Mouse (Mus musculus): ENCODE results near the gene Carm1.
"Not testable (repeated sequence)": the region's sequence is repeated elsewhere in the genome, so short reads cannot be mapped to it uniquely, and the experiment has no call there.

The Carm1 gene

DNA sequence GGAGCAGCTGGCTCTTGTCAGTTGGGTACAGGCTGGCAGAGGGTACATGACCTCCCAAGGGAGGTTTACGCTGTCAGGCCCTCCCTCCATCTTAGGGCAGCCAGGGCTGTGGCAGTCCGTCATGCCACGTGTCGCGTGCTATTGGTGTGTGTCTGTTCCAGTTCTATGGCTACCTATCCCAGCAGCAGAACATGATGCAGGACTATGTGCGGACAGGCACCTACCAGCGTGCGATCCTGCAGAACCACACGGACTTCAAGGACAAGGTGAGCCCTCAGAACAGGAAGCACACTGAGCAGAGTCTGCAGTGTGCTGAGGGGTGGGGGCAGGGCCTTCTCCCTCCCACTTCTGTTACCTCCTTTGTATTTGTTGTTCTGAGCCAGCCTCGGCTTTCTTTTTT lies 28.6 kb downstream of the Carm1 start:
- no peak for DNase-seq (ENCODE audit: low read depth)

- no peak for DNase-seq (ENCODE audit: low read depth)
Observed at GRCm38 (mm10) chr9:21576286-21576685, 29.6 kb downstream of the Carm1 start.

- no peak for DNase-seq (ENCODE audit: low read depth)
Observed at GRCm38 (mm10) chr9:21578226-21578625, 31.5 kb downstream of the Carm1 start.

DNA sequence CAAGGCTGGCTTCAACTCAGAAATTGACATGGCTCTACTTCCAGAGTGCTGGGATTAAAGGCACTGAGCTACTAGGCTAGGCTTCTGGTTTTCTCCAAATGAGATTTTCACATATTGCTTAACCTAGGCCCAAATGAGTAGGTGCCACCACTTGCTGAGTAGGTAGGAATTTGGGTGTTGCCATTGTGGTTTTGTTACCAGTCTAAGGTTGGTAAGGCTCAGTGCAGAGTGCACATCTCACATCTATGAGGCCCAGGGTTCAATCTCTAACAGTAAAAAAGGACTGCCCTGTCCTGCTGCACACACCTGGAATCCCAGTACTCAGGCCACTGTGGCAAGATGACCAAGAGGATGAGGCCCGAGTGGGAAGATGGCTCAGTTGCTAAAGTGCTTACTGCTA lies 38.7 kb downstream of the Carm1 start:
- DNase-seq (ENCODE audit: low read depth): no peak

- no peak for DNase-seq (ENCODE audit: low read depth)
Observed at GRCm38 (mm10) chr9:21587678-21588349, 41.1 kb downstream of the Carm1 start.

DNA sequence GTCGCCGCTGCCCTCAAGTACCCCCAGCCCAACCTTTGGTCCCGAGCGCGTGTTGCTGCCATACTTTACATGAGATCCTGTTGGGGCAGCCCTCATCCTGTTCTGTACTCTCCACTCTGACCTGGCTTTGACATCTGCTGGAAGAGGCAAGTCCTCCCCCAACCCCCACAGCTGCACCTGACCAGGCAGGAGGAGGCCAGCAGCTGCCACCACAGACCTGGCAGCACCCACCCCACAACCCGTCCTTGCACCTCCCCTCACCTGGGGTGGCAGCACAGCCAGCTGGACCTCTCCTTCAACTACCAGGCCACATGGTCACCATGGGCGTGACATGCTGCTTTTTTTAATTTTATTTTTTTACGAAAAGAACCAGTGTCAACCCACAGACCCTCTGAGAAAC lies 41.7 kb downstream of the Carm1 start:
- DNase-seq (ENCODE audit: low read depth): no peak

DNA sequence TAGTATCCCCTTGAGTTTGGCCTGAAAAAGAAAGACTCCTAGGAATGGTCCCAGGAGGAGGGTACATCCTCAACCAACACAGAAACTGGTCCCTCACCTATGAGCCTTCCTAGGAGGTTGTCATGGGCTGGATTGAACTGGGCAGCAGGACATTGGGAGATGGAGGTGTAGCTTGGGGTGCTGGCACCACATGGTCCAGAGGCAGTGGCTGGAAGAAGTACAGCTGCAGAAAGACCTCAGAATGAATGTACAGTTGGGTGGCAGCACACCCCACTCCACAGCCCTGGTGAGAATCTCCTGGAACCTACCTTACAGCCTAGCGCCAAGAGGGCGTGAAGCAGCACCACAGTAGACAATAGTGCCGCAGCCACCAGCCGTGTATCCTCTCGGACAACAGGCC lies 42.8 kb downstream of the Carm1 start:
- no peak for DNase-seq (ENCODE audit: low read depth)

DNA sequence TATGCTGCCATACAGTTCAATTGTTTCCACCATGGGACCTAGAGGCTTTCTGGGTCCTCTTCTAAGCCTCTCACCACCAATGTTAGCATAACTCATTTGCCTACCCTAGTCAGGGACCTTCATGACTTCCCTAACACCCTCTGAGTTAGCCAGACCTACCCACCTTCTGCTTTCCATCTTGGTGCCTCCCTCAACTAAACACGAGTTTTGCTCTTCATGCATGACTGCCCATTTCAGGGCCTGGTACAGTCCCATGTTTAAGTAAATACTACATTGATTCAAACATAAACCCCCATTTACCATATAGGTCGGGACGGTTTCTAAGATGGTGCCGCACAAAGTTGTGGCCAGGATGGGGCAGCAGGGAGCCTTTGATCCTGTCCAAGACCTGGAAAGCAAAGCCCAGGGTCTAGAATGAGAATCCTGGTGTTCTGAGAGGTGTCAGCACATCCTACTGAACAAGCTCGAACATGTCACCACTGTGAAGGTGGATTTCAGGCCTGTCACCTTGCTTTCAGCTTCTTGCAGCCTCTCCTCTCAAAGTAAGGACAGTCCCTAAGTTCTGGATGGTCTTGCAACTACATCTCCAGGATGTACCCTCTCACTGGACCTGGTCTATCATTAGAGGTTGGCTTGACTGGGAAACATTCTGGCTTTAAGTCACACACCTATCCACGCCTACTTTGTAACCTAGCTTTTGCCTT lies 44.6 kb downstream of the Carm1 start:
- no peak for DNase-seq (ENCODE audit: low read depth)

DNA sequence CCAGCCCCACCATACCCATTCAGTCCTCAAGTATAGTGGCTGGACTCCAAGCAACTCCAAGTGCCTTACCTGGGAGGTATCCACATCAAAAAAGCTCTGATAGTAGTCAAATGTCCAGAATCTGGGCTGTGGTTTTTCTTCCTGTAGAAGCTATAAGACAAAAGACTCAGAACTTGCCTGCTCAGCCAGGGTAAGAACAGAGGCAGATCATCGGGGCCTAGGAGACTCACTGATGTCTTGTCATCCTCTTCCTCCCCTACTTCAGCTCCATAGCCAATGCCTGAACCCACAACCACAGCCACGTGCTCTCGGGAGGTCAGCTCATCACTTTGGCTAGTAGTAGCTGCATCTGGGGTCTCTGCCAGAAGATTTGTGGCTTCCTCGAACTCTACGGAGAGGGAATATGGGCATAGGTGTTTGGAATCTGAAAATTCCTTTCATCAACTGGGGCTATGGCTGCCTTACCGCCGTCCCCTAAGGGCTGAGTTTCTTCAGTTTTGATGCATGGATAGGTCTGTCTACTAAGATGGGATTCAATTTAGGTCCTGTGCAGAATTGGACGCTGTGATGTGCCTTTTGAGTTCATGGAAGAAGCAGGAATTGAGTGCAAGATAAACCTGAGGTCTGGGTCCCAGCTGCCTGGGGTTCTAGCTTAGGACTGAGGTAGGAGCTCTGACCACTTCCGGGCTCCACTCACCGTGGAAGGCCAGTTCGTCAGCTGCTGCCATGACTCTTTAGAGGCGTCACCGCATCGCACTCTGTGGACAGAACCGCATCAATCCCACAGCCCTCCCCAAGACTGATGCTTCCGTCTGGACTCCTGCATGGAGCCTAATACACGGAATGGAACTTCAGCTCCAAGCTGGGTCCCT lies 45.4 kb downstream of the Carm1 start:
- DNase-seq (ENCODE audit: low read depth): no peak

- DNase-seq (ENCODE audit: low read depth): peak; percentile 95
Observed at GRCm38 (mm10) chr9:21592703-21593121, 46.0 kb downstream of the Carm1 start, which contains the start of the genes Timm29 and Yipf2. TSS of gene Timm29 (plus strand) at chr9:21592722. TSS of gene Yipf2 (minus strand) at chr9:21592828.

DNA sequence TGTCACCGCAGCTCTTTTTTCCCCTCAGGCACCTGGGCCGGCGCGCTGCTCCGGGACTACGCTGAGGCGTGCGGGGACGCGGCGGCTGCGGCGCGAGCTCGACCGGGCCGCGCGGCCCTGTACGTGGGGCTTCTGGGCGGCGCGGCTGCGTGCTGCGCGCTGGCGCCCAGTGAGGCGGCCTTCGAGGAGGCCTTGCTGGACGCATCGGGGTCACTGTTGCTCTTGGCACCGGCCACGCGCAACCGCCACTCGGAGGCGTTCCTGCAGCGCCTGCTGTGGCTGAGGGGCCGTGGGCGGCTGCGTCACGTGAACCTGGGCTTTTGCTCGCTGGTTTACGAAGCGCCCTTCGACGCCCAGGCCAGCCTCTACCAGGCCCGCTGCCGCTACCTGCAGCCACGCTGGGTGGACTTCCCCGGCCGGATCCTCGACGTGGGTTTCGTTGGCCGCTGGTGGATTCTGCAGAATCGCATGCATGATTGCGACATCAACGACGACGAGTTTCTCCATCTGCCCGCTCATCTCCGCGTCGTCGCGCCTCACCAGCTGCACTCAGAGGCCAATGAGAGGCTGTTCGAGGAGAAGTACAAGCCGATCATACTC lies 46.5 kb downstream of the Carm1 start:
- DNase-seq (ENCODE audit: low read depth): peak; percentile 55

DNA sequence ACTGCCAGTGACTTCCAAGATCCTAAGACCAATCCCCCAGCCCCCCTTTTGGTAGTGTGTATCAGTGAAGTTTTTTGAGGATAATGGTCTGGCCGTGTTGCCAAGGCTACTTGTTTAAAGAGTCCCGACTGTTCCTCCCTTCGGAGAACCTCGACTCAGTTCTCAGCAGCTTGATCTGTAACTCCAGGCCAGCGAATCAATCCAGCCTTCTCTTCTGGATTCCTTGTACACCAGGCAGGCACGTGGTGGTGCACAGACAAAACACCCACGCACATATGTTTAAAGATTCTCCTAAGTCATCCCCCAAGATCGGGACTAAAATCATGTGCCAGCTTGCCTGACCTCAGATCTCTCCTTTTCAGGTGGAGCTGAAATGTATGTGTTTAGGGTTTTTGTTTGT lies 47.7 kb downstream of the Carm1 start:
- DNase-seq (ENCODE audit: low read depth): not testable (repeated sequence)

DNA sequence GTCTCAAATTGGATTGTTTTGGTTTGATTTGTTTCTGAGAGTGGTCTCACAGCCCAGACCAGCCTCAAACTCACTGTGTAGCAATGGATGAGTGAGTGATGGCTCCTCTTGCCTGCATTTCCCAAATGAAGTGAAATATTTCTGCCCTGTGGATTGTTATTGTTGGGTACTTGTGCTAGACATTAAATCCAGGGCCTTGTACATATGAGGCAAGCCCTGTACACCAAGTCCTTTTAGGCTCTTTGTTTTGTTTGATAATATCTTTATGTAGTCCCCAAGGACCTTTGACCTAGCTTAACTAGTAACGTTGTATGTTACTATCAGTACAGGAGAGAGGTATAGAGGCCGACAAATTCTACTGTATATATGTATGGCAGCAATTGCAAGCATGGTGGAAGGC lies 48.1 kb downstream of the Carm1 start:
- DNase-seq (ENCODE audit: low read depth): no peak

DNA sequence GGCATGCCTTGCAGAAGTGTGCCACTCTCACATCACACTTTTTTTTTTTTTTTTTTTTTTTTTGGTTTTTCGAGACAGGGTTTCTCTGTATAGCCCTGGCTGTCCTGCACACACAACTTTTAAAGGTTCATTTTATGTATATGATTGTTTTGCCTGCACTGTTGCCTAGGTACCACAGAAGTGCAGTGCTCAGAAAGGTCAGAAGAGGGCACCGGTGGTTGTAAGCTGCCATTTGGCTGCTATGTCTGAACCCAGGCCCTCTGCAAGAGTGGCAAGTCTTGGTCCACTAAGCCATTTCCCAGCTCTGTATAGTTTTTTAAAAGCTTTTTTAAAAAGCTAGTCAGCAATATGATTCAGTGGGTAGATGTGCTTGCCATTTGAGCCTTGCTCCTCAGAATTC lies 51.5 kb downstream of the Carm1 start:
- peak; percentile 52 for DNase-seq (ENCODE audit: low read depth)

DNA sequence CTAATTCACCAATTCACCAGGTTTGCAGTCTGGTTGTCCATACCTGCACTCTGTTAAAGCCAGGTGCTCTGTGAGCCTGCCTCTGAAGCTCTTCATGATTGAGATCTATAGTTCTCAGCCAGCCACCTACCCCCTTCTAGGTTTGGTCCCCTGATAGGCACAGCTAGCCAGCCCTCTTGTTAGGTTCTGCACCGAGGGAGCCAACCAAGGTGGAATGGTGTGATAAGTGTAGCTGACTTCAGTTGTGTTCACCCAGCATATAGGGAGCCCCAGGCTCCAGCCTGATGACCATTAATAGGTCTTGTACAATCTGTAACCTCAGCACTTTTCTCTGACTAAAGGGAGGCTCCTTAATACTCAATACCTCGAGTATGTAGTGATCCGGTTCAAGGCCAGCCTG lies 53.5 kb downstream of the Carm1 start:
- DNase-seq (ENCODE audit: low read depth): no peak

DNA sequence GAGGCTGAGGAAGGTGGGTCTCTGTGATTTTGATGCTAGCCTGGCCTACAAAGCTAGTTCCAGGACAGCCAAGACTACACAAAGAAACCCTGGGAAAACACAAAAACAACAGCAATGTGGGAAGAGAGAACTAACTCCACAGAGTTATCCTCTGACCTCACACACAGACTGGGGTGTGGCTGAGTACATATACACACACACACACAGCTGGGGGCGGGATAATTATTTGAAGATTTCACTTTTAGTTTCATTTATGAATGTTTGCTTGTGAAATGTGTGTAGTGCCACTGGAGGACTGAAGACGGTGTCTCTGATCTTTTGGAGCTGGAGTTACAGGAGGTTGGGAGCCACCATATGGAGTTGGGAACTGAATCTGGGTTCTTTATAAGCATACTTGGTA lies 54.4 kb downstream of the Carm1 start:
- DNase-seq (ENCODE audit: low read depth): no peak

GRCm38 (mm10) chr9:21601722-21602399 lies 55.2 kb downstream of the Carm1 start:
- peak; percentile 88 for DNase-seq (ENCODE audit: low read depth)

DNA sequence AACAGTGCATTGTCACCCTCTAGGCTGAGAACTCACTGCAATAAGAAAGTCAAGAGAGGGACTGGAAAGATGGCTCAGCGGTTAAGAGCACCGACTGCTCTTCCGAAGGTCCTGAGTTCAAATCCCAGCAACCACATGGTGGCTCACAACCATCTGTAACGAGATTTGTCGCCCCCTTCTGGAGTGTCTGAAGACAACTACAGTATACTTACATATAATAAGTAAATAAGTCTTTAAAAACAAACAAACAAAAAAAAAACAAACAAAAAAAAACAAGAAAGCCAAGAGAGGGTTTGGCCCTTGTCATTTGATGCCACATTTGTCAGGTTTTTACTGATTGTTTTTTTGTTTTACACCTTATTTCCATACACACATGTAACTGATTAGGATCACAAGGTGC lies 57.4 kb downstream of the Carm1 start:
- DNase-seq (ENCODE audit: low read depth): no peak

GRCm38 (mm10) chr9:21605865-21606264 lies 59.2 kb downstream of the Carm1 start:
- no peak for DNase-seq (ENCODE audit: low read depth)

DNA sequence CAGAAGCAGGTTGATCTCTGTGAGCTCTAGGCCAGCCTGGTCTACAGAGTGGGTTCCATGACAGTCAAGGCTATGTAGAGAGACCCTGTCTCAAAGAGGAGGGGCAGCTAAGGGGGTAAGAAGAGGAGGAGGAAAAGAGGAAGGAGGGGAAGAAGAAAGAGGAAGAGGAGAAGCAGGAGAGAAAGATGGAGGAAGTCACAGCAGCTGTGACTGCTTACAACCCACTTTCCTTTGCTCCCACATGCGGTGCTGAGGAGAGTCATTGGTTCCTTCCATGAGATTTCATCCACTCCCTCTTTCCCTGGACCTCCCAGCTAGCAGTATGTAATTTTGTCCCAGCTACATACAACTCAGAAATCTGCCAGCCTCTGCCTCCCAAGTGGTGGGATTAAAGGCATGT lies 60.0 kb downstream of the Carm1 start:
- DNase-seq (ENCODE audit: low read depth): no peak

DNA sequence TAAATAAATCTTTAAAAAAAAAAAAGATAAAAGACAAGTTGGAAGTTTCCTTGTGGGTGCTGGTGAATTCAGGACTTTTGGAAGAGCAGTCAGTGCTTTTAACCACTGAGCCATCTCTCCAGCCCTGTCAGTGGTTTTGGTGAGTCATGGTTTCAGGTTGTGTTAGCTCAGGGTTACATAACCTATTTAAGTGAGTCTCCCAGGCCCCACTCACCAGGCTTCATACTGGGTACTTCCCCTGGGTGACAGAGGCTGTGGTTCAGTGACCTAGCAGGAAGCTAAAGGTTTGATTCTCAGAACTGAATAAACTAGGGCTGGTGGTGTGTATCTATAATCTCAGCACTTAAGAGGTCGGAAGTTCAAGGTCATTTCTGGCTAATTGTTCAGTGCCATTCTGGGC lies 63.2 kb downstream of the Carm1 start:
- peak; percentile 39 for DNase-seq (ENCODE audit: low read depth)
